Mouse (Mus musculus): ENCODE measurements around the gene Plac8.

The Plac8 gene

DNA sequence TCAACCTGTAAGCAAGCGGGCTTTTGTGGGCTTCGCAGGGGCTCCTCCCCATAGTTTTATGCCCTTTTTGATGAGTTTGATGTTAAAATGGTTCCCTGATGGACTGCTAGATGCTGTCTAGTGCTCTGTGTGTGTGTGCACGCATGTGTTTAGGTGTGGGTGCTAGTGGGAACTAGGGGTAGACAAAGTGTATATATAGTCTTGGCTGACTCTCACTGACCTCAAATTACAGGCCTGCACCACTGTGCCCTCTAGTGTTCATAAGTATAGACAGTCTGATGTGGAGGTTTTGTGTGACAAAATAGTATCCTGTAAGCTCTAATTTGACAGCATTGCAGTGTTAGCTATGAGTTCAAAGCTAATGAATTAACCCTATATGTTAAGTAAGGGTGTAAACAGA, 35.4 kb downstream of the Plac8 start:
- DNase-seq (ENCODE audit: low spot score in 2 of 2), result peak; percentile 42 to 48

DNA sequence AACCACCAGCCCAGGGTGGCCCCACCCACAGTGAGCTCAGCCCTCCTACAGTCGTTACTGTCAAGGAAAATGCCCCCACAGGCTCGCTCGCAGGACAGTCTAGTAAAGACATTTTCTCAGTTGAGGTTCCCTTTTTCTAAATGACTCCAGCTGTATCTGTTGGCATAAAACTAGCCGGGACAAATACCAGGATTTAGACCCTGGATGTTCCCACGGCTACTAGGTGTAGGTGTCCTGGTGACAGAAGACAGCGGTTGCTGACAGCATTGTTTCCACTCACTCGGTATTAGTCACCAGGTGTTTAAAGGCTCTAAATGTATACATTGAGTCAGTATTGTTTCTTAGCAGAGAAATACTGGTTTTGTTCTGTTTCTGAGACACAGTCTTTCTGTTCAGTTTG, 36.2 kb downstream of the Plac8 start:
- no peak for DNase-seq (ENCODE audit: low spot score in 2 of 2)

DNA sequence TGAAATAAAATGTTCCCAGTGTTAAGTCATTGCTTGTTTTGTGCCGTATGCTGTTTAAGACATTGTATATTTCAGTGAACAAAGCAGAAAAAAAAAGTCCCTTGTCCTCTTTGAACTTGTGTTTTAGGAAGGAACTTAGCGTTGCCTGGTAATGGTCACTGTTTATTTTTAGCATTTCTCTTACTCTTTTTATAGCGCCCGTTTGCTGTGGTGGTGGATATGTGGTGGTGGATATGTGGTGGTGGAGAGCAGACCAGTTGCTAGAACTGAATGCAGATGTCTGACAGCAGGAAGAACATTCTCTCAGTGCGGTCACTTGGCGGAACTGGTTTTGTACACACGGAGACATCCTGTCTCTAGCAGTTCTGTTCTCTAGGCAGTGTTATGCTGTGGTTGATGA, 45.9 kb downstream of the Plac8 start:
- peak; percentile 74 to 77 for DNase-seq (ENCODE audit: low spot score in 2 of 2)

DNA sequence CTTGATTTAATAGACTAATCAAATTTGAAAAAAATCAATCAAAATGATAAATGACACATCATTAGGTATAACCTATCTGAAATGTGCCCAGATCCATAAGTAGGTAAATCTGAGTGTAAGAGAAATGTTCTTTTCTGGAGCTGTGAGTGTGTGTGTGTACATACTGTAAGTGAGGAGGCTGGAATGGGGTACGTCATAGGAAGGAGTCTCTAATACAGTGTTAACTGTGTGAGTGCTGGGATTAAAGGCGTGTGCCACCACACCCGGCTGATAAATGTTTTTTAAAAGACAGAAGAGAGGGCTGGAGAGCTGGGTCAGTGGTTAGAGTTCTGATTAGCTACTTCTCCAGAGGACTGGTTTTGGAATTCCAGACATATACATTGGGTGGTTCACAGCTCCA, 46.4 kb downstream of the Plac8 start:
- no peak for DNase-seq (ENCODE audit: low spot score in 2 of 2)

DNA sequence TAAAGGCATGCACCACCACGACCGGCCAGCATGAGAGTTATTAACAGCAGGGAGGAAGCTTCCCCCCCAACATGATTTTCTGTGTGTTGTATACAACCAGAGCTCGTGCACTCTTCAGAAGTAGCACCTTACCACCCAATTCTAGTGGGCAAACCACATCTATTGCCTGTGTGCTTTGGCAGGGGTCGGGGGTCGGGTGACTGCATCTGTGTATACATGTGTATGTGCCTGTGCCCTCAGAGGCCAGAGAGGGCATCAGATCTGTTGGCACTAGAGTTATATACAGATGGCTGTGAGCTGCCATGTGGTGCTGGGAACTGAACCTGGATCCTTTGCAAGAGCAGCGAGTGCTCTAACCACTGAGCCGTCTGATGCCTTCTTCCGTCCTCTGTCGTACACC, 47.1 kb downstream of the Plac8 start:
- no peak for DNase-seq (ENCODE audit: low spot score in 2 of 2)

DNA sequence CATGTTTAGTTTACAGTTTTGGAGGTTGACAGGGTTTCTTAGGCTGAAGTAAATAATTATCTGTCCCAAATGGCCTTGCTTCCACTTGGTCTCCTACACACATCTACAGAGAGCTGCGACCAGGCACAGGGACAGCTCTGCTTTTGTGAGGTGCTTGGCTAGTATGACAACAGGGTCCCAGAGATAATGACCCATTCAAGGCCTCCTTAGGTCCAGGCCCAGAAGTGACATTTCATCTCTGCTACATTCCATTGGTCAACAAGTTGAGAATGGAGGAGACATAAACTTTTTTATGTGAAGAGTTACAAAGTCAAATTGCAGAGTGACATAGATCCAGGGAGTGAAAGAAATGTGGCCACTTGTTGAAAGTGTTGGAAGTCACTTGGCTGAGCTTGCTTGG, 48.7 kb downstream of the Plac8 start:
- DNase-seq (ENCODE audit: low spot score in 2 of 2), result no peak

DNA sequence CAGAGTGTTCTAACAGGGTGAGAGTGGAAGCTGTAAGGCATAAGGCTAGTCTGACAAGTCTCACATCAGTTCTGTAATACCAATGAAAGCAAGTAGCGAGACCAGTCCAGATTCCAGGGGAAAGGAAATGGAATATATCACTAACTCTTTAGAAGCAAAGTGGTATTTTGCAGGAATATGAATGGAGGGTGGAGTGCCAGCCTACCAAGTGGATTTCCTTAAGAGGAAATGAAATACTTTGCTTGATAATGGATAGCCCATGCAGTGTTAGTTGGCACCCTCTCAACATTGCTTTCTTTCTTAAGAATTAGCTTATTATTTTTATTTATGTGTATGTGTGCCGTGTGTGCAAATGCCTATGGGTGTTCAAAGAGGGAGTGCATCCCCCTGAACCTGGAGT, 51.8 kb downstream of the Plac8 start:
- DNase-seq (ENCODE audit: low spot score in 2 of 2), result no peak

DNA sequence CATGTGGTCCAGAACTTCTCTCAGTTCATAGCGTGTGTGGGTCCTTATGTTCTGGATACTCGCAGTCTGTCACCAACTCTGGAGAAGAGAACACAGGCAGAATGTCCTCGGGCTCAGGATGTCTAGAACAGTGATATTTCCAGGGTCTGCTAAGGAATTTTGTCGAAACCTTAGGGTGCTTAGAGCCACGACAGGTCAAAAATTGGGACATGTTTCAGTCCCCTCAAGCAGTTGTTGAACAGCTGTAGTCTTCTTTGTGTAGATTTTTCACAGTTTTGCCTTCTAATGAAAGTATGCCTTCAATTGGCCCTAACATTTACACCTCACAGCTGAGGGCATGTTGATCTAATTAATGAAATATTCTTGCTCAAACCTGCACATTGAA, 53.0 kb downstream of the Plac8 start:
- no peak for DNase-seq (ENCODE audit: low spot score in 2 of 2)

DNA sequence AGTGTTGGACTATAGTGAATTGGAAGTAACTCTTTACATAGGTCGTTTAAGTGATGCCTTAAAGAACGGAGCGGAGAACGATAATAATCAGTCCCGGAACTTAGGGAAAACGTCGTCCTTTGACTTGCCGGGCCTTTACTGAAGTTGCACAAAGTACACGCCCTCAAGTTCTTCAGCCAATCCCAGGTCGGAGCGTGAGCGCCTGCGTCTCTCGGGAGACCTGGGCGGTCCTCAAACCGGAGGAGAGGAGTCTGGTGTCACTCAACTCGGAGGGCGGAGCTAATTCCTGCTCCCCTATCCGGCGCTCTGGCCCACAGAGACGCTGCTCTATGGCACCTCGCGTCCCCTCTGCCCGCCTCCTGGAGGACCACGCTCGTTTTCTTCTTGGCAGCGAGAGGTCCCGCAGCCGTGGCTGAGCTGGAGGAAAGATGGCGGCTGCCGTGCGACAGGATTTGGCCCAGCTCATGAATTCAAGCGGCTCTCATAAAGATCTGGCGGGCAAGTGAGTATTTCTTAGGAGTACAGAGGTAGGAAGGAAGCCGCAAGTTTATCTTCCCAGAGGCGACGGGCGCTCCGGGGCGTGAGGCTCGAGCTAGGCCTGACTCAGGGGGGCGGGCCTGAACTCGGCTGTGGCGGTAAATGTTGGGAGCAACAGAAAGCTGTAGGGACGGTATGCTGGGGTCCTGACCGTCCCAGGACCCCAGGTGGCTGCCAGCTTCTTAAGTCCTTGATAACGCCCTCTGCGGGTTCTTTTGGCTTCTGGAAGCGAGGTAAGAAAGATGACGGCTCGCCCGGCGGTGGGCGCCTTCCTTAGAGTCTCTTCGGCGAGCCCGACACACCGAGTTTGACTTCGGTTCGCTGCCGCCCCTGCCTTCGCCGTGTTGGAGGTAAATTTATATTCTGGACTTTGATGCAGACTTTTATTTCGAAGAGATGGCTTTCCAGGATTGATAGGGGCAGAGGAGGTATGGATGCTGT, 53.7 kb downstream of the Plac8 start, which contains the start of gene Cops4:
Gene Cops4, plus strand, starts transcription at position 261 of the 978 bp plus-strand sequence.
- DNase-seq (ENCODE audit: low spot score in 2 of 2), result peak; percentile 99

DNA sequence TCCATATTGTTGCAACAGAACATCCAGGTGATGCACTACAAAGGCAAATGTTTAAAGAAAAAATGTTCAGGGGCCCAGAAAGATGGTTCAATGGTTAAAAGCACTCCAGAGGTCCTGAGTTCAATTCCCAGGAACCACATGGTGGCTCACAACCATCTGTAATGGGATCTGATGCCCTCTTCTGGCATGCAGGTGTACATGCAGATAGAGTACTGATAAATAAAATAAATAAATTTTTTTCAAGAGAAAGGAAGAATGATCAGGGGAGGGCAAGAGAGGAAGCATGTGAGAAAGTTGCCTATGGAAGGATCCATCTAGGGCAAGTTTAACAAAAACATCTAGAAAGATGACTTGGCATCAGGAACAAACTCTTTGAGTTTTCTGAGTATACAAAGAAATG, 59.5 kb downstream of the Plac8 start:
- no peak for DNase-seq (ENCODE audit: low spot score in 2 of 2)

DNA sequence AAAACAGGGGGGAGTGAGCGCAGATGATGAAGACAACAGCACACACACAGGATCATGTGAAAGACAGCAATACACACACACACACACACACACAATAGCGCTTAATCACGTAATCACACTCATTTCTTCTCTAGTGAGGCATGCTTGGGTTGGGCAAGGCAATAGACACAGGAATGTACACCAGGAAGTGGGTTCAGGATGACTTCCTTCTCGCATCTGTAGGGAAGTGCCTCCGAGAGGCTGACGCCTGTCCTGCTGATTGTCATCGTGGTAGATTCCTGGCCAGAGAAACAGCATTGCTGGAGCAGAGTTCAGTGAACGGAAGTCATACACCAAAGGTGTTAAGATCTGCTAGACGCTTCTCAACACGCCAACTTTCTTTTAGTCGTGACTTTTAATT, 62.8 kb downstream of the Plac8 start:
- DNase-seq (ENCODE audit: low spot score in 2 of 2), result no peak

Data from spleen, postnatal 36 days (tissue).